Mouse (Mus musculus) intestine, embryonic 14.5 days (tissue): ENCODE data around the gene Abhd11. TPM values are rescaled to one million over a fixed set of nuclear protein-coding genes. Genes with fewer than 3 reads are reported as not detected.

ENCODE experiments used
- ATAC-seq: fragments of 200-750 bp; cut with Nextera tagmentation; replicated peaks from 2 replicates; pipeline ENCODE4 v1.8.0; 2017; ENCODE audit warnings: low read depth, moderate number of reproducible peaks, moderate TSS enrichment, moderate library complexity; ENCODE audit not compliant: low FRiP score, low TSS enrichment
- DNase-seq: peaks from one replicate; pipeline ENCODE4 v3.0.0-alpha.2; 2018; ENCODE audit warnings: low spot score
- H3K27ac ChIP-seq: fragments of 300-500 bp; sonication (generic); 2 replicates; pipeline ENCODE4 v1.5.1; 2014; ENCODE audit warnings: low read depth, mild to moderate bottlenecking, control low read depth
- H3K27me3 ChIP-seq: fragments of 300-500 bp; sonication (generic); replicated peaks from 2 replicates; pipeline ENCODE4 v1.6.1; 2014; ENCODE audit warnings: low read length, control low read depth; ENCODE audit not compliant: control insufficient read depth, insufficient read depth
- H3K36me3 ChIP-seq: fragments of 300-500 bp; sonication (generic); 2 replicates; pipeline ENCODE4 v1.6.1; 2014; ENCODE audit warnings: low read length, control low read depth; ENCODE audit not compliant: control insufficient read depth, insufficient read depth
- H3K4me1 ChIP-seq: fragments of 300-500 bp; sonication (generic); replicated peaks from 2 replicates; pipeline ENCODE4 v1.6.1; 2014; ENCODE audit warnings: low read length, control low read depth, mixed read lengths; ENCODE audit not compliant: control insufficient read depth, insufficient read depth
- H3K4me2 ChIP-seq: fragments of 300-500 bp; sonication (generic); 2 replicates; pipeline ENCODE4 v1.6.1; 2014; ENCODE audit warnings: low read length
- H3K4me3 ChIP-seq: fragments of 300-500 bp; sonication (generic); 2 replicates; pipeline ENCODE4 v1.5.1; 2014; ENCODE audit warnings: low read depth, low read length, control low read depth, mixed read lengths
- H3K9ac ChIP-seq: fragments of 300-500 bp; sonication (generic); 2 replicates; pipeline ENCODE4 v1.6.1; 2014; ENCODE audit warnings: mild to moderate bottlenecking, low read length
- H3K9me3 ChIP-seq: fragments of 300-500 bp; sonication (generic); 2 replicates; pipeline ENCODE4 v1.6.1; 2016; ENCODE audit warnings: low read length, control low read depth; ENCODE audit not compliant: control insufficient read depth
- WGBS: fragments of 180-500 bp; shearing (Covaris S2); extraction: QIAGEN DNeasy Blood & Tissue Kit; methylation state at CpG from one replicate; pipeline ENCODE4 v1.1.7; 2014; 5-methylcytosine and 5-hydroxymethylcytosine counted together
- polyA plus RNA-seq: library from polyadenylated mRNA; unstranded; fragments of >200 nt; fragmentation: Nextera tagmentation; extraction: Ambion mirVana; gene quantifications from 2 replicates; pipeline ENCODE4 v1.2.1, GENCODE M21; 2014

Gene Abhd11
- polyA plus RNA-seq, 1 experiment from 2014 or later: 99.7 TPM

- Histone ChIP-seq H3K27me3 (no peaks in the 10 kb centered on the region), H3K4me3 (no peak overlapping the region), H3K27ac (no peak overlapping the region), H3K9ac (no peak overlapping the region), H3K4me2 (no peak overlapping the region), H3K9me3 (no peaks in the 10 kb centered on the region), H3K4me1 (peaks cover 8% of the 10 kb centered on the region; the same call in 1 of the 2 replicates), H3K36me3 (no peaks in the 10 kb centered on the region)
- no peak for DNase-seq
- 60% methylated on average over 6 of the region's 6 CpGs for WGBS
- ATAC-seq: no peak
Observed at GRCm38 (mm10) chr5:134998359-134998758, 10.6 kb upstream of the Abhd11 start.

GRCm38 (mm10) chr5:134999797-135000196 lies 9.2 kb upstream of the Abhd11 start:
- no peaks in the 10 kb centered on the region for H3K36me3 ChIP-seq
- no peaks in the 10 kb centered on the region for H3K9me3 ChIP-seq
- H3K27me3 ChIP-seq: no peaks in the 10 kb centered on the region
- WGBS: 96% methylated on average over 4 of the region's 4 CpGs
- H3K9ac ChIP-seq: no peak overlapping the region
- peaks cover 8% of the 10 kb centered on the region; the same call in 1 of the 2 replicates for H3K4me1 ChIP-seq
- H3K4me2 ChIP-seq: no peak overlapping the region
- no peak for DNase-seq
- no peak overlapping the region for H3K27ac ChIP-seq
- ATAC-seq: no peak
- H3K4me3 ChIP-seq: no peak overlapping the region

- 54% methylated on average over 16 of the region's 16 CpGs for WGBS
- H3K9ac ChIP-seq: no peak overlapping the region
Observed at GRCm38 (mm10) chr5:135000751-135001150, 8.2 kb upstream of the Abhd11 start.

GRCm38 (mm10) chr5:135001309-135001708 lies 7.6 kb upstream of the Abhd11 start:
- peak; percentile 87 for DNase-seq
- under 1% methylated on average over 14 of the region's 14 CpGs for WGBS

More at GRCm38 (mm10) chr5:135000751-135001150, 8.2 kb upstream of the Abhd11 start:
- DNase-seq: no peak
- no peaks in the 10 kb centered on the region for H3K9me3 ChIP-seq
- peak overlapping the region; percentile 20; the same call in 1 of the 2 replicates for H3K4me2 ChIP-seq
- no peaks in the 10 kb centered on the region for H3K36me3 ChIP-seq
- peak overlapping the region; percentile 81 for H3K27ac ChIP-seq
- H3K27me3 ChIP-seq: no peaks in the 10 kb centered on the region
- peak; percentile 19; the same call in 1 of the 2 replicates for ATAC-seq
- H3K4me1 ChIP-seq: peaks cover 8% of the 10 kb centered on the region; the same call in 1 of the 2 replicates
- H3K4me3 ChIP-seq: no peak overlapping the region

GRCm38 (mm10) chr5:135002151-135002550 lies 6.8 kb upstream of the Abhd11 start:
- WGBS: 57% methylated on average over 5 of the region's 5 CpGs
- ATAC-seq: no peak

More at GRCm38 (mm10) chr5:135001309-135001708, 7.6 kb upstream of the Abhd11 start:
- peaks cover 8% of the 10 kb centered on the region; the same call in 1 of the 2 replicates for H3K4me1 ChIP-seq
- H3K9me3 ChIP-seq: no peaks in the 10 kb centered on the region
- H3K27me3 ChIP-seq: no peaks in the 10 kb centered on the region
- peak overlapping the region; percentile 20; the same call in 1 of the 2 replicates for H3K4me2 ChIP-seq
- H3K36me3 ChIP-seq: no peaks in the 10 kb centered on the region
- peak; percentile 89 for ATAC-seq
- peak overlapping the region; percentile 81 for H3K27ac ChIP-seq
- no peak overlapping the region for H3K4me3 ChIP-seq
- no peak overlapping the region for H3K9ac ChIP-seq

GRCm38 (mm10) chr5:135007802-135008571 lies 965 bp upstream of the Abhd11 start:
- peak overlapping the region; percentile 51 for H3K9ac ChIP-seq
- peaks cover 15% of the 10 kb centered on the region for H3K4me1 ChIP-seq
- H3K4me3 ChIP-seq: peak overlapping the region; percentile 82
- H3K27ac ChIP-seq: peak overlapping the region; percentile 98
- 36% methylated on average over 16 of the region's 16 CpGs for WGBS
- no peaks in the 10 kb centered on the region for H3K27me3 ChIP-seq
- DNase-seq: no peak
- 0 out of 2 replicates have a peak, but pooled peaks cover 7% of the 10 kb centered on the region for H3K36me3 ChIP-seq
- no peak for ATAC-seq
- no peaks in the 10 kb centered on the region for H3K9me3 ChIP-seq
- peak overlapping the region; percentile 53 for H3K4me2 ChIP-seq

More at GRCm38 (mm10) chr5:135002151-135002550, 6.8 kb upstream of the Abhd11 start:
- Histone ChIP-seq H3K9ac (no peak overlapping the region), H3K27me3 (no peaks in the 10 kb centered on the region), H3K4me1 (peaks cover 8% of the 10 kb centered on the region; the same call in 1 of the 2 replicates), H3K9me3 (no peaks in the 10 kb centered on the region), H3K36me3 (no peaks in the 10 kb centered on the region), H3K4me3 (no peak overlapping the region), H3K27ac (peak overlapping the region; percentile 81; the same call in 1 of the 2 replicates), H3K4me2 (no peak overlapping the region)
- no peak for DNase-seq

GRCm38 (mm10) chr5:135009590-135010319 lies 803 bp downstream of the Abhd11 start:
- H3K4me3 ChIP-seq: peak overlapping the region; percentile 82
- H3K4me2 ChIP-seq: peak overlapping the region; percentile 53
- H3K27me3 ChIP-seq: no peaks in the 10 kb centered on the region
- H3K9ac ChIP-seq: peak overlapping the region; percentile 73
- H3K36me3 ChIP-seq: 0 out of 2 replicates have a peak, but pooled peaks cover 7% of the 10 kb centered on the region
- peaks cover 15% of the 10 kb centered on the region for H3K4me1 ChIP-seq
- ATAC-seq: peak; percentile 71
- under 1% methylated on average over 34 of the region's 37 CpGs for WGBS
- no peaks in the 10 kb centered on the region for H3K9me3 ChIP-seq
- H3K27ac ChIP-seq: peak overlapping the region; percentile 98
- peak; percentile 96 for DNase-seq

GRCm38 (mm10) chr5:135010320-135010709 lies 1.4 kb downstream of the Abhd11 start:
- H3K4me1 ChIP-seq: peaks cover 15% of the 10 kb centered on the region
- DNase-seq (no peak), ATAC-seq (no peak)
- H3K27me3 ChIP-seq: no peaks in the 10 kb centered on the region
- 0 out of 2 replicates have a peak, but pooled peaks cover 7% of the 10 kb centered on the region for H3K36me3 ChIP-seq
- H3K4me3 ChIP-seq: peak overlapping the region; percentile 82
- H3K4me2 ChIP-seq: peak overlapping the region; percentile 53
- 52% methylated on average over 7 of the region's 7 CpGs for WGBS
- H3K27ac ChIP-seq: peak overlapping the region; percentile 98
- H3K9ac ChIP-seq: peak overlapping the region; percentile 73
- no peaks in the 10 kb centered on the region for H3K9me3 ChIP-seq
